Mouse (Mus musculus) intestine, postnatal 0 days (tissue): ENCODE measurements around the gene Prg3. TPM values are rescaled to one million over a fixed set of nuclear protein-coding genes. Genes with fewer than 3 reads are reported as not detected.

Source experiments
- ATAC-seq: fragments of 200-750 bp; cut with Nextera tagmentation; 2 replicates; pipeline ENCODE4 v1.8.0; 2017; ENCODE audit warnings: mild to moderate bottlenecking, moderate TSS enrichment, moderate library complexity
- H3K27ac ChIP-seq: fragments of 300-500 bp; sonication (generic); 2 replicates; pipeline ENCODE4 v1.5.1; 2014; ENCODE audit warnings: mild to moderate bottlenecking, low read depth, low read length, moderate library complexity
- H3K27me3 ChIP-seq: fragments of 300-500 bp; sonication (generic); replicated peaks from 2 replicates; pipeline ENCODE4 v1.6.1; 2014; ENCODE audit warnings: low read length, mixed read lengths; ENCODE audit not compliant: control insufficient read depth, insufficient read depth
- H3K36me3 ChIP-seq: fragments of 300-500 bp; sonication (generic); 2 replicates; pipeline ENCODE4 v1.6.1; 2014; ENCODE audit warnings: mild to moderate bottlenecking, moderate library complexity; ENCODE audit not compliant: control insufficient read depth, insufficient read depth
- H3K4me1 ChIP-seq: fragments of 300-500 bp; sonication (generic); replicated peaks from 2 replicates; pipeline ENCODE4 v1.6.1; 2014; ENCODE audit warnings: antibody characterized with exemption, low read length, mixed read lengths; ENCODE audit not compliant: control insufficient read depth, insufficient read depth
- H3K4me2 ChIP-seq: fragments of 300-500 bp; sonication (generic); replicated peaks from 2 replicates; pipeline ENCODE4 v1.6.1; 2014; ENCODE audit warnings: low read depth, mild to moderate bottlenecking, moderate library complexity
- H3K4me3 ChIP-seq: fragments of 300-500 bp; sonication (generic); 2 replicates; pipeline ENCODE4 v1.5.1; 2014; ENCODE audit warnings: low read depth, low read length
- H3K9ac ChIP-seq: fragments of 300-500 bp; sonication (generic); 2 replicates; pipeline ENCODE4 v1.6.1; 2014; ENCODE audit warnings: mild to moderate bottlenecking, low read depth, low read length
- H3K9me3 ChIP-seq: fragments of 300-500 bp; sonication (generic); 2 replicates; pipeline ENCODE4 v1.6.1; 2016; ENCODE audit warnings: mixed run types; ENCODE audit not compliant: control insufficient read depth
- CTCF ChIP-seq: sonication (generic); IDR thresholded peaks from 2 replicates; pipeline ENCODE4 v1.5.1; 2016; ENCODE audit warnings: low read depth, mild to moderate bottlenecking, control low read depth, antibody characterized with exemption, moderate library complexity
- WGBS: fragments of 180-500 bp; shearing (Covaris S2); extraction: QIAGEN DNeasy Blood & Tissue Kit; methylation state at CpG from one replicate; pipeline ENCODE4 v1.1.7; 2014; 5-methylcytosine and 5-hydroxymethylcytosine counted together
- polyA plus RNA-seq: library from polyadenylated mRNA; unstranded; fragments of >200 nt; fragmentation: Nextera tagmentation; extraction: Ambion mirVana; gene quantifications from 2 replicates; pipeline ENCODE4 v1.2.1, GENCODE M21; 2015

Prg3 gene
- polyA plus RNA-seq, 1 experiment from 2014 or later = not detected

GRCm38 (mm10) chr2:85029897-85030296 is 41.9 kb downstream of the Prg3 start:
- Histone ChIP-seq H3K4me1 (no peaks in the 10 kb centered on the region), H3K4me2 (no peak overlapping the region), H3K27me3 (no peaks in the 10 kb centered on the region), H3K9ac (no peak overlapping the region), H3K9me3 (no peaks in the 10 kb centered on the region), H3K27ac (no peak overlapping the region), H3K4me3 (no peak overlapping the region), H3K36me3 (no peaks in the 10 kb centered on the region)
- 13% methylated on average over 6 of the region's 6 CpGs for WGBS
- peak; percentile 62 for ATAC-seq
- no peak for TF ChIP-seq CTCF

DNA sequence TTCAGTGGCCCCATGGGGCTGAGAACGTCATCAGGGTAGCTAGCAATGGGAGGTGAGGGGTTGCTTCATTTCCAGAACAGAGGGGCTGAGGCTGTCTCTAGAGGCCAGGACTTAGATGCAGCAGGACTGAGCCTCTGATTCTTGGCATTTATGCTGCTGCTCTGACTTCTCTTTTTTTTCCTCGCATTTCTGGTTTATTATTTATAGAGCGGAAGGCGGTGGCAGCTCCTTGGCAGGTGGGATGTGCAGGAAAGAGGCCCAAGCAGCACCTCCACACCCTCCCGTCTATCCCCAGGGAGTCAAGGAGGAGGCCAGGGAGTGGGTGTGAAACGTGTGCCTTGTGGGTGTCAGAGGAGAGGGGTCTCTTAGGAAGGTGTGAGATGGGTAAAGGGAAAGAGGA is 43.0 kb downstream of the Prg3 start:
- Histone ChIP-seq H3K27me3 (no peaks in the 10 kb centered on the region), H3K36me3 (no peaks in the 10 kb centered on the region), H3K4me3 (no peak overlapping the region), H3K27ac (no peak overlapping the region), H3K4me1 (no peaks in the 10 kb centered on the region), H3K9ac (no peak overlapping the region), H3K9me3 (no peaks in the 10 kb centered on the region), H3K4me2 (no peak overlapping the region)
- no peak for TF ChIP-seq CTCF
- WGBS = 51% methylated on average over 6 of the region's 6 CpGs
- ATAC-seq = no peak

DNA sequence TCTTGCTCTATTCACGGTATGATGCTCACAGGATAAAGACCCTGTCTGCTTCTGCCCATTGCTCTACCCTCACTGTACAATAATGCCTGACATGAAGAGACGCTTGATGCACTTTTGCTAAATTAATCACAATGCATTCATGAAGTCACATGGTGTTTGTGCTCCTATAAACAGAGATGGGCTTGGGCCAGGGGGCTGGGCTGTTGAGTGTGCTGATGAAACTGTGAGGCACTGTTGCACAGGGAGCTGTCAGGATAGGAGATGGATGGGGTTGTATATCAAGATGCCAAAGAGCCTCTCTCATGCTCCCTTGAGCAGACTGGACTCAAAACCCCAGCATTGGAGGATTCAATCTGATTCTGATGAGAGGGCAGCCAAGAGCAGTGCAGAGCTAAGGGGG is 45.1 kb downstream of the Prg3 start:
- Histone ChIP-seq H3K27me3 (no peaks in the 10 kb centered on the region), H3K36me3 (no peaks in the 10 kb centered on the region), H3K27ac (no peak overlapping the region), H3K4me1 (peaks cover 6% of the 10 kb centered on the region; the same call in 1 of the 2 replicates), H3K9me3 (no peaks in the 10 kb centered on the region), H3K4me2 (no peak overlapping the region), H3K9ac (no peak overlapping the region), H3K4me3 (no peak overlapping the region)
- 84% methylated on average over 2 of the region's 2 CpGs for WGBS
- no peak for ATAC-seq
- no peak for TF ChIP-seq CTCF

GRCm38 (mm10) chr2:85034169-85034568 is 46.2 kb downstream of the Prg3 start:
- 74% methylated on average over 7 of the region's 7 CpGs for WGBS
- H3K4me3 ChIP-seq = no peak overlapping the region
- ATAC-seq = no peak

DNA sequence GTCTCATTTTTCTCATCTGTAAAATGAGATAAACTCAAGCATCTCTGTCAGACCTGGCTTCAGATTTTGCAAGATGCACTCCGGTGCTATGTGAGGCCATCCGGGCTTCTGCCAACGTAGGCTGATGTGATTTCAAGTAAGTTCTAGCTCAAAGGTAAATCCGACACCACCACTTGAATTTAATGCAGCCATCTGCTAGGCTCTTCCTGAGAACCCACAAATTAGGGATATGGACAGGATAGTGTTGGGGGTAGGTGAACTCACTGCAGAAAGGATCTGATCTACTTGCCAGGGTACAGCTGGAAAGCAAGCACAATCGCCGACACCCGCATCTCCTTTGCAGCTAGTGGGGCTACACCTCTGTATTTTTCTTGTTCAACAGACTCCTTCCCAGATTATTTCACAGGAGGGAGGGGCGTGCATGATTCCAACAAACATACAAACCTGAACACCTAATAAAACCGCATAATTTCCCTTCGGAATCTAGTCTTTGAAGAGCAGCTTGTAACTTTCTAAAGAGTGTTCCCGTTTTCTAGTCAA is 48.6 kb downstream of the Prg3 start:
- peak overlapping the region; percentile 84 for H3K4me2 ChIP-seq
- peak; percentile 6; the same call in 1 of the 2 replicates for ATAC-seq
- no peak overlapping the region for H3K27ac ChIP-seq
- peak overlapping the region; percentile 87 for H3K4me3 ChIP-seq
- TF ChIP-seq CTCF = no peak
- no peaks in the 10 kb centered on the region for H3K9me3 ChIP-seq
- no peaks in the 10 kb centered on the region for H3K27me3 ChIP-seq
- 8% methylated on average over 11 of the region's 11 CpGs for whole genome bisulfite sequencing
- H3K4me1 ChIP-seq = peaks cover 6% of the 10 kb centered on the region; the same call in 1 of the 2 replicates
- peak overlapping the region; percentile 90 for H3K9ac ChIP-seq
- H3K36me3 ChIP-seq = peaks cover 21% of the 10 kb centered on the region

More at GRCm38 (mm10) chr2:85034169-85034568, 46.2 kb downstream of the Prg3 start:
- H3K27ac ChIP-seq = no peak overlapping the region
- no peak overlapping the region for H3K9ac ChIP-seq
- H3K4me1 ChIP-seq = peaks cover 6% of the 10 kb centered on the region; the same call in 1 of the 2 replicates
- H3K4me2 ChIP-seq = no peak overlapping the region
- no peaks in the 10 kb centered on the region for H3K27me3 ChIP-seq
- TF ChIP-seq CTCF = no peak
- no peaks in the 10 kb centered on the region for H3K36me3 ChIP-seq
- H3K9me3 ChIP-seq = no peaks in the 10 kb centered on the region

DNA sequence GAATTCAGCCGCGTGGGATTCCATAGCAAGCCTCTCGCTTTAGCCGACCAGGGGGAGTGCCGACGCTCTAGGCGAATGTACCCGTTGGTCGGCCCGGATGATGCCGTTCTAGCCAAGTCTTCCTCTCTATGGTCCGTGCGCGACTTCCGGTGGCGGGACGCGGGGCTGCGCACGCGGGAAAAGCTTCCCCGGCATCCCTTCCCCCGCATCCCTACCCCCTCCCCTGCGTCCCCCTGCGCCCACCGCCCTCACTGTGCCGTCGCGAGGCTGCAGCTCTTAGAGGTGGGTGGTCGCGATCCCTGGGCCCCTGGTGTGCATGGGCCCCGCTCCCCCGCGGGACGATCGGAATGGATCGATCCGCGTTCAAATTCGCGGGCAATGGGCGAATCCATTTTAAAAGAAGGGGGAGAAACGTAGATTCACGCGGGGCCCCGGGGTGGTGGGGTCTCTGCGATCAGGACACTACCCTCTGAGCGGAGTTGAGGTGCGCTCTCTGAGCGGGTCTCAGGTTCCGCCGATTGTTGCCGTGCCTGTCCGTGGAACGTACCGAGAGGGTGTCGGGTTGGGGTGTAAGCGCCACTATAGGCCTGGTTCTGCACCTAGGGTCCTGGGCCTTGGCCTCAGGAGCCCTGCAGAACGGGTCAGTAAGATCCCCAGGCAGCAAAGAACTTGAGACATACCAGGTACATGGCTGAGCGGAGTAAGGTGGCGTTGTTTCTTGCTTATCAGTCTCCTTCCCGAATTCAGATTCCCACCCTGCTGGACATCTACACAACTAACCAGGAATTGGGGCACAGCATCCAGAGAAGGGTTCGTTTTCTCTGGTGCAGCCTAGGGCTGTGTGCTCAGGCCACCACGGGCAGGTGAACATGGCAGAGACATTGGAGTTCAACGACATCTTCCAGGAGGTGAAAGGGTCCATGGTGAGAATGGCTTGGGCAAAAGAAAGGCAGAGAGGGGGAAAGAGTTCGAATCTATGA is 49.3 kb downstream of the Prg3 start, which contains the start of the genes Ssrp1 and P2rx3:
TSS of gene Ssrp1 (plus strand) at position 188 of the 980 bp plus-strand sequence.
TSS of gene P2rx3 (minus strand) at position 416 of the 980 bp plus-strand sequence.
- H3K4me1 ChIP-seq = peaks cover 6% of the 10 kb centered on the region; the same call in 1 of the 2 replicates
- H3K9me3 ChIP-seq = no peaks in the 10 kb centered on the region
- peak within 1 kb of the TSS; percentile 87 for H3K4me3 ChIP-seq
- WGBS = 2% methylated on average over 65 of the region's 66 CpGs
- peak; percentile 37 for TF ChIP-seq CTCF
- peak within 1 kb of the TSS; percentile 84 for H3K4me2 ChIP-seq
- H3K36me3 ChIP-seq = peaks cover 28% of the 10 kb centered on the region
- H3K27ac ChIP-seq = peak within 1 kb of the TSS; percentile 84
- peak within 1 kb of the TSS; percentile 90 for H3K9ac ChIP-seq
- ATAC-seq = peak; percentile 91
- H3K27me3 ChIP-seq = no peaks in the 10 kb centered on the region
